Mouse (Mus musculus) layer of hippocampus, adult 9-11 months (tissue): ENCODE measurements around the gene Cotl1.

Experiments used
- DNase-seq: peaks from one replicate; pipeline ENCODE4 v3.0.0; 2022

The Cotl1 gene

GRCm38 (mm10) chr8:119785764-119786405 lies 54.5 kb downstream of the Cotl1 start:
- peak; percentile 82 for DNase-seq

- no peak for DNase-seq
These were observed 55.7 kb downstream of the Cotl1 start for GRCm38 (mm10) chr8:119784676-119785075.

- no peak for DNase-seq
These were observed 56.2 kb downstream of the Cotl1 start for GRCm38 (mm10) chr8:119784141-119784574.

GRCm38 (mm10) chr8:119783579-119783978 lies 56.8 kb downstream of the Cotl1 start:
- no peak for DNase-seq

GRCm38 (mm10) chr8:119782715-119783114 lies 57.6 kb downstream of the Cotl1 start:
- DNase-seq: peak; percentile 80

GRCm38 (mm10) chr8:119781086-119781840 lies 59.1 kb downstream of the Cotl1 start:
- no peak for DNase-seq

GRCm38 (mm10) chr8:119780402-119781049 lies 59.8 kb downstream of the Cotl1 start:
- DNase-seq: no peak

- DNase-seq: peak; percentile 80
These were observed 61.2 kb downstream of the Cotl1 start for GRCm38 (mm10) chr8:119779013-119779737.

- peak; percentile 98 for DNase-seq
These were observed 62.1 kb downstream of the Cotl1 start, which contains the start of gene Tldc1 for GRCm38 (mm10) chr8:119778263-119778662. Gene Tldc1 (minus strand): TSS chr8:119778416.

- DNase-seq: no peak
These were observed 62.6 kb downstream of the Cotl1 start for GRCm38 (mm10) chr8:119777765-119778164.

- no peak for DNase-seq
These were observed 63.6 kb downstream of the Cotl1 start for GRCm38 (mm10) chr8:119776668-119777245.

GRCm38 (mm10) chr8:119765761-119766444 lies 74.4 kb downstream of the Cotl1 start:
- no peak for DNase-seq

- no peak for DNase-seq
These were observed 75.0 kb downstream of the Cotl1 start for GRCm38 (mm10) chr8:119765311-119765710.

- no peak for DNase-seq
These were observed 77.8 kb downstream of the Cotl1 start for GRCm38 (mm10) chr8:119762226-119763220.

GRCm38 (mm10) chr8:119761692-119762091 lies 78.7 kb downstream of the Cotl1 start:
- no peak for DNase-seq
